Mouse (Mus musculus) neutrophil, adult 5-6 weeks (primary cell): ENCODE results near the gene Ttll8. TPM values are rescaled to one million over a fixed set of nuclear protein-coding genes. Genes with fewer than 3 reads are reported as not detected.

Experiments used
- ATAC-seq: fragments of 151-379, 151-347 bp; 2 replicates; pipeline ENCODE4 v1.8.0; 2017; ENCODE audit warnings: mild to moderate bottlenecking, moderate TSS enrichment; ENCODE audit not compliant: insufficient number of reproducible peaks, poor library complexity, low FRiP score, severe bottlenecking; ENCODE audit errors: extremely low read depth
- total RNA-seq: library from RNA; stranded (forward); fragments of 200-1000 nt; gene quantifications from 2 replicates; pipeline ENCODE4 v1.2.3, GENCODE M21; 2017

Ttll8 gene
- not detected in 2 replicates for total RNA-seq

- no peak for ATAC-seq
These were observed at the start of gene Ttll8 for GRCm38 (mm10) chr15:88954368-88955072. TSS of gene Ttll8 (minus strand) at chr15:88954418.

- no peak for ATAC-seq
These were observed 47.0 kb upstream of the Ttll8 start for GRCm38 (mm10) chr15:89001245-89001644.

GRCm38 (mm10) chr15:89000367-89000766, 46.1 kb upstream of the Ttll8 start:
- no peak for ATAC-seq

- ATAC-seq: no peak
These were observed 44.9 kb upstream of the Ttll8 start for GRCm38 (mm10) chr15:88999124-88999523.

- no peak for ATAC-seq
These were observed 44.4 kb upstream of the Ttll8 start for GRCm38 (mm10) chr15:88998636-88999035.

- ATAC-seq: no peak
These were observed 35.0 kb upstream of the Ttll8 start for GRCm38 (mm10) chr15:88989236-88989635.

GRCm38 (mm10) chr15:88982534-88983079, 28.4 kb upstream of the Ttll8 start, which contains the start of gene Mov10l1:
TSS of gene Mov10l1 (plus strand) at chr15:88982909.
- ATAC-seq: no peak

- no peak for ATAC-seq
These were observed 24.9 kb upstream of the Ttll8 start for GRCm38 (mm10) chr15:88979138-88979446.

- ATAC-seq: no peak
These were observed 24.3 kb upstream of the Ttll8 start, which contains the start of gene Mlc1 for GRCm38 (mm10) chr15:88978281-88979137. TSS of gene Mlc1 (minus strand) at chr15:88979007.

- no peak for ATAC-seq
These were observed 18.1 kb upstream of the Ttll8 start for GRCm38 (mm10) chr15:88972300-88972699.

GRCm38 (mm10) chr15:88964070-88964578, 9.9 kb upstream of the Ttll8 start:
- no peak for ATAC-seq

GRCm38 (mm10) chr15:88957522-88957921, 3.3 kb upstream of the Ttll8 start:
- ATAC-seq: no peak

- ATAC-seq: no peak
These were observed 1.1 kb upstream of the Ttll8 start for GRCm38 (mm10) chr15:88955342-88955741.

GRCm38 (mm10) chr15:88951246-88951645, 3.0 kb downstream of the Ttll8 start:
- no peak for ATAC-seq

- no peak for ATAC-seq
These were observed 7.4 kb downstream of the Ttll8 start for GRCm38 (mm10) chr15:88946851-88947250.

- no peak for ATAC-seq
These were observed 10.2 kb downstream of the Ttll8 start for GRCm38 (mm10) chr15:88943896-88944551.

GRCm38 (mm10) chr15:88942783-88943182, 11.4 kb downstream of the Ttll8 start:
- no peak for ATAC-seq

- no peak for ATAC-seq
These were observed 16.9 kb downstream of the Ttll8 start for GRCm38 (mm10) chr15:88937291-88937650.

- ATAC-seq: no peak
These were observed 17.5 kb downstream of the Ttll8 start for GRCm38 (mm10) chr15:88936619-88937290.
